In the genomic region with DNA sequence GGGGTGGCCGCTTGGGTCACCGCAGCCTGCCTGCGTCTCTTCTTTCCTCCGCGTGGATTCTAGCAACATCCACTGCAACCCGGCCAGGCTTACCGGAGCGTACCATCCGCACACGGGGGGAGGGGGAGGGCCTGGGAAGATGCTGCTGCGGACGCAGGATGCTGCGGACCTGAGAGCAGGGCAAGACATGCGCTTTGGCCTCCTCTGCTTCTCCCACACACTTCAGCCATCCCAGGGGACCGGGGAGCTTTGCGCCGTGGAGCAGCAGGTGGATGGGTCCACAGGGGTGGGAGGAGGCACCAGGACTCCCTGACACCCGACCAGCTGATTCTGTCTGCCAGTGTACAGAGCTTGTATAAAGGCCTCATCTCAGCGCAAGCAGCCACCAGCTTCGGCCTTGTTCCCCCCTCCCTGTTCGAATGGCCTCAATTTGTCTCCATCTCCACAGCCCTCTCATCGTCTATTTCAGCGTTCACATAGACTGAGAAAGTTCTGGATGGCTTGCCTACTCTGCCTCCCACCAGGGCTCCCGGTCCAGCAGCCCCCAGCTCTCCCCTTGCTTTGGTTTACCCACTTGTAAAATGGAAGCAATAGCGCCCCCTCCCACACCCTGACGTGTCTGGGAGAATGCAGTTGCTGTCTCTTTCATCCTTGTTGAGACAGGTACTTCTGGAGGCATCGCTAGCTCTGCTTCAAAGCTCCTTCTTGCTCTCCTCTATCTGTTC, we compare ENCODE assay signal across 9 mouse cellular contexts. TPM values are rescaled to one million over a fixed set of nuclear protein-coding genes. Genes with fewer than 3 reads are reported as not detected.
DNase-seq lines count a peak whose midpoint lies in the region; TF ChIP-seq lines count a peak whose summit lies in the region.
"Had no signal": no experiment of that assay in that cellular context is flagged by ENCODE, and none has a peak within 500 bp of the region (broad histone marks: within the 10 kb centered on the region; RNA-seq: fewer than 3 reads in every experiment).

A gene (minus strand): TSS at position 537 of the 725 bp plus-strand sequence.

- no peaks in the 10 kb centered on the region for H3K36me3 ChIP-seq in kidney, adult 2 months (ENCODE audit: control insufficient read depth, insufficient read depth, low read length)
- H3K36me3 ChIP-seq: liver, embryonic 13.5 days had no signal

- H3K27ac ChIP-seq in kidney, adult 2 months (ENCODE audit: insufficient read depth, low read depth, low read length): no peak within 1 kb of the TSS
- H3K27ac ChIP-seq: liver, embryonic 13.5 days had no signal

- no peak within 1 kb of the TSS for H3K4me3 ChIP-seq in kidney, adult 2 months (ENCODE audit: insufficient read depth, low read depth, low read length)
- H3K4me3 ChIP-seq: liver, embryonic 13.5 days had no signal

- no peak for TF ChIP-seq CTCF in kidney, adult 2 months (conservative IDR thresholded peaks at IDR 0.05; ENCODE audit: insufficient read depth, insufficient read length, low read depth, low read length)

- no peaks in the 10 kb centered on the region for H3K4me1 ChIP-seq in kidney, adult 2 months (ENCODE audit: control insufficient read depth, insufficient read depth, low read length)
- H3K4me1 ChIP-seq: liver, embryonic 13.5 days had no signal

- H3K27me3 ChIP-seq in kidney, adult 2 months (replicated peaks; ENCODE audit: control insufficient read depth, insufficient read depth, low read length): no peaks in the 10 kb centered on the region

- TF ChIP-seq POLR2A in kidney, adult 2 months (IDR thresholded peaks at IDR 0.05; ENCODE audit: low read depth, low read length): no peak

- 28% methylated on average over 27 of the region's 27 CpGs for WGBS in kidney, adult 2 months

- no peak for DNase-seq in adrenal gland, adult 8-10 months
- DNase-seq in cerebellum, adult 9-11 months: peak; percentile 93
- peak; percentile 60 to 67 for DNase-seq in frontal cortex, postnatal 10 days (ENCODE audit: low spot score in 2 of 2)
- peak; percentile 50 to 83 for DNase-seq in left cerebral cortex, adult 9 months (ENCODE audit: low spot score in 2 of 2)
- DNase-seq in retina, postnatal 7 days (ENCODE audit: low read depth, low spot score): peak; percentile 32
- no peak for DNase-seq in B cell, adult 2 months
- no peak for DNase-seq in adipocyte (ENCODE audit: low spot score)
- DNase-seq in kidney, adult 2 months: no peak
- DNase-seq: liver, embryonic 13.5 days had no signal

RNA-seq across cellular contexts. Expression of the gene that starts here (rescaled TPM):
- 10 to 100 TPM; 33.7 to 54.7 (median 43.2) TPM for total RNA-seq in adrenal gland, adult 8-10 months (2022)
- 0.43 and 1.3 TPM in 2 replicates for polyA plus RNA-seq in kidney, adult 2 months (2012; rRNA removed)

Comparison
In these comparisons a context has a peak if more than half of its experiments do, and no peak if none do; other contexts are left out.
1. DNase-seq: peak in cerebellum, adult 9-11 months (single experiment), frontal cortex, postnatal 10 days (2 of 2), left cerebral cortex, adult 9 months (2 of 2) and retina, postnatal 7 days (single experiment); none in adrenal gland, adult 8-10 months (single experiment), B cell, adult 2 months (0 of 2), adipocyte (single experiment) and kidney, adult 2 months (single experiment).